Mouse (Mus musculus) spleen, postnatal 4 days (tissue): ENCODE measurements at regions not wholly inside any gene's neighbourhood (a gene's known extent, or its start where the extent isn't known, plus 50 kb on each side); places are given as distances from the start of the nearest gene placed in this dataset.
"Not testable (repeated sequence)": the region's sequence is repeated elsewhere in the genome, so short reads cannot be mapped to it uniquely, and the experiment has no call there.

ENCODE experiments used
- DNase-seq, 2 experiments: peaks; one replicate each; pipeline ENCODE4 v3.0.0; 2022; ENCODE audit warnings: low spot score in 2 of 2

GRCm38 (mm10) chr13:3035291-3035690 is 502.6 kb upstream of the Gdi2 start:
- not testable (repeated sequence) for DNase-seq

GRCm38 (mm10) chr13:3037010-3037409 is 500.9 kb upstream of the Gdi2 start:
- peak; percentile 34 to 74 for DNase-seq

DNA sequence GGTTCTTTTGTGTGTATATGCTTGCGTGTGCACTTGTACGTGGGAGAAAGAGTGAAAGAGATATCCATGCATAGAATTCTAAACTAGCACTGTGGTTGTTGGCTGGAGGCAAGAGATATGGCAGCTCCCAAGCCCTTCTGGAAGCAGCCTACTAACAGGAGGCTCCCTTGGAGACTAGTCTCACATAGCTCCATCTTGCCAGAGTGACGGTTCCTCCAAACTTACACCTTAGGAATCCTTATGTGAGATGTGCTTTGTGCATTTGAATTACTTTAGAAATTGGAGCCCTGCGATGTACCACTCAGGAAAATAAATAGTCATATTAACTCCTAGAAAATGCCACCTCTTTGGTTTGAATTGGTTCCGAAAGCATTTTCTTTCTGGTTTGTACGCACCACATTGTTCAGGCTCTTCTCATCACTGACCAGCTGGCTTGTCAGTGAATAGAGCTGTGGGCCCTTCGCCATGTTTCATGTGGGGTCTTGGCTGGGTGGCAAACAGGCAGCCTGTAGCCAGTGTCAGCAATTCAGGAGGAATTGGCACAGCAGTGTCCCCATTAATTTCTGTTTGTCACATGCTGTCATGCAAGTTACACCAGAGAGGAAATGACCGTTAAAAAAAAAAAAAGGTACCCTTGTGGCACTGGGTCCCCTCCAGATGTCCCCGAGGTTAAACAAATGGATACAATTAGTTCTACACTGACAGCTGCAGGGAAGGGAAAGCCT is 491.3 kb upstream of the Gdi2 start:
- not testable (repeated sequence) for DNase-seq

DNA sequence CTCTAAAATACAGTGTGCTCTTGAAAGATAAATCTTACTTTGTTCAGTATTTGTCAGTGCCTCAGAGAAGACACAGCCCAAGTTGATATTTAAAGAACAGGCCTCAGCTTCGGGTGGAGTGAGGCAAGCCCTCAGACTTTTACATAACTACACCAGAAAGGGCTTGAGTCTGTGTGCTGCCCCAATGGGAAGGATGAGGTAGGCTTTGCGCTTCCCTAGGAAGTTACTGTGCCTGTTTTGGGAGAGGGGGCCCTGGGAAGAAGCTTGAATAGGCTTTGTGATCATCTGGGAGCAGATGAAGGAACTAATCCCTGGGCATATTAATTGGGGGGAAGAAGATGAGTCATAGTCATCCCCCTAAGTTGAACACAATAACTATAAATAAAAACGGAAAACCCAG is 454.4 kb upstream of the Gdi2 start:
- not testable (repeated sequence) for DNase-seq

DNA sequence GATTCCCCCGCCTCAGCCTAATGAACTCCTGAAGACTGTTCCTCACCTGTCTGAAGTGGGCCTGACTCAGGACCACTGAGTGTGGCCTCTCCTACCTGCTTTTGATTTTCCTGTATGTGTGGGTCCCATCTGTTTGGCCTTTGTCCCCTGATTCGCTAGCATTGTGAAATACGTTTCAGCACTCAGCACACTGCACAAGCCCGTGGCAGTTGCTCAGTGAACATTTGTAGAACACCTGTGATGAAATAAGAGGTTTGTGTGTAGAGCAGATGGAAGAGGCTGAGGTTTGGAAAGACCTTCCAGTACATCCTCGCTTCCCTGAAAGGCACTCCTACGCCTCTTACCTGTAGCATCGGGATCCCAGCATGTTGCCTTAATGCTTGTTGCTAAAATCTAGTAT is 447.9 kb upstream of the Gdi2 start:
- DNase-seq, result not testable (repeated sequence)

DNA sequence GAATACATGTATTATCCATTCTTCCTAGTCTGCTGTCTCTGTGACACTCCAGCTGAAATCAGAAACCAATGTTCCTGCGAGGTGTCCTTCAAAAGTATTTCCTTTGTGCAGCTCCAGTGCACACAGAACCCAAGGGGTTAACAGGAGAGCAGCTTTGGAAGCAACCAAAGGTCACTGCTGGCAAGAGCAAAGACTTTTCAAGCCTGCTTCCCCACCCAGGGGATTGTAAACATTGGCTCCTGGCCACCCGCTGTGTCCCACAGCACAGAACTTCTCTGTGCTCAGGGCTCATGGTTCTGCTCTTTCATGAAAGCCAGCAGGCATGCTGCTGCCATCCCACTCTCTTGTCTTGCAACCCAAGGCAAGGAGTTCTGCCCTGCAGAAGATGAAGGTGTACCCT is 431.3 kb upstream of the Gdi2 start:
- not testable (repeated sequence) for DNase-seq

DNA sequence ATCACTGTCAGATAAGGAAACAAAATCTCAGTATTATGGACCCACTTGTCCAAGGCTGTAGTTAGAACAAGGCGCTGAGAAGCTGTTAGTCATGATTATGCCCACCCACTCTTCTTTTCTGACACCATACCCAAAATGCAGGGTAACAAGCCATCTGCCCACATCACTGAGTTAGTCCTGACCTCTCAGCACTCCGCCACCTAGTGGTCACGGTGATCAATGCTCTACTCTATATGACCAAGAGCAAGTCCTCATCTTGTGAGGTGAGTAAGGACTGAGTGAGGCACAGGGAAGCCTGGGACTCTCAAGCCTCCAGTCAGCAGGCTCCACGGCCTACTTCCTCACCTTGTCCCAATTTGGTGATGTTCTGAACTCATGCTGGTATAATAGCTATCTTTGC is 409.7 kb upstream of the Gdi2 start:
- DNase-seq, result not testable (repeated sequence)

GRCm38 (mm10) chr13:3137281-3137680 is 400.6 kb upstream of the Gdi2 start:
- DNase-seq, result not testable (repeated sequence)

GRCm38 (mm10) chr13:3138698-3139097 is 399.2 kb upstream of the Gdi2 start:
- DNase-seq, result no peak

DNA sequence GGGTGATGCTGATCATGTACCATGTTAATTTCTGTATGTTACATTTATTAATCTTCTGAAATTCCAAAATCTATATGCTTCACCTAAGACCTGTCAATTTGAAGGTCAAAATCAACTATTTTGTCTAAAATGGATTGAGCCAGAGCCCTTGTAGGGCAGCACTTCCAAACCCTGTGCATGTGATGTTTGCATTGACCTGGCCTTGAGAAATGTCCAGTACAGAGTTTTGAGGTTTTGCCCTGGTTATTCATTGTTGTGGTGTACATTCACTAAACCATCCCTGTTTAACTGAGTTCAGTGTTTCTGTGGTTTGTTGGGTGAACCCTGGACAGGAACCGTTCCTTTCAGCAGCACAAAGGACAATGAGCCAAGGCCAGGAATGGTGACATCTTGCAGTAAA is 392.4 kb upstream of the Gdi2 start:
- DNase-seq, result not testable (repeated sequence)
